Mouse (Mus musculus) heart, postnatal 10 days (tissue): ENCODE measurements at regions not wholly inside any gene's neighbourhood (a gene's known extent, or its start where the extent isn't known, plus 50 kb on each side); places are given as distances from the start of the nearest gene placed in this dataset.
A peak's percentile ranks its signal among the peaks of the same experiment; 100 is the strongest.

Experiments
- DNase-seq, 2 experiments: peaks; one replicate each; pipeline ENCODE4 v3.0.0; 2021
- intact Hi-C: fragments of 180-260 bp; cut with DNase I; formaldehyde crosslinking; loops from one replicate; pipeline ENCODE4 v1.15.1; 2025

DNA sequence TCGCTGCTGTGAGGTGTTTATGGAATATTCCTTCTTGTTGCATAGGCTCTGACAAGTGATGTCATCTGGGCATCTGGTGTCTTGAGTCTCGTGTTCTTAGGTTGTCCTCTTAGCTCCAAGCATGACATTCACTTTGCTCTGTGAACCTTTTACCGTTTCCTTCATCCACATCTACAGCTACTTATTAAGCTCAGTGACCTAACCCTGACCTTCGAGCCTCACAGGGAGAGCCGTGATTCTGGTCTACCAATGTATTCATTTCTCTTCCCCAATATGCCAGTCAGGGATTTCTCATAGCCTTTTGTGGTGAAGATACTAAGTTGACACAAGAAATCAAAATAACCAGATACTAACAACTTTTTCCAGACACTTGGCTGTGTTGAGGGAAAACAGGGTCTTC lies 409.0 kb upstream of the Mctp2 start:
- no peak for DNase-seq
- intact Hi-C loops = no loop called here

DNA sequence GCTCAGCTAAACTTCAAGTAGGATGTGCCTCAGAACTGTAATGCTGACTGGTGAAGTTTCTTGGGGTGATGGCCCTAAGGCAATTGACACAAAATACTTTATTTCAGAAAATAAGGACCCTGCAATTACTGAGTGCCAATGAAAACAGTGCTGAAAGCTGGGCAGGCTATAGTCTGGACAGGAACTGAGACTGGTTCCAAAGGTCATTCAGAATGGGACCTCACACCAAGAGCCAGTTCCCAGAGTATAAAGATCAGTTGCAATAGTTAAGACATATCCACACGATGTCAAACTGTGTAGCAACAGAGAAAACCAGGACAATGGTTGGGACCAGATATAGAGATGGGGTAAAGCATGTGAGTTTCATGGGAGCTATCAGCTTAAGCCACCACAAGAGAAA lies 409.6 kb upstream of the Mctp2 start:
- intact Hi-C loops = no loop called here
- DNase-seq = no peak

DNA sequence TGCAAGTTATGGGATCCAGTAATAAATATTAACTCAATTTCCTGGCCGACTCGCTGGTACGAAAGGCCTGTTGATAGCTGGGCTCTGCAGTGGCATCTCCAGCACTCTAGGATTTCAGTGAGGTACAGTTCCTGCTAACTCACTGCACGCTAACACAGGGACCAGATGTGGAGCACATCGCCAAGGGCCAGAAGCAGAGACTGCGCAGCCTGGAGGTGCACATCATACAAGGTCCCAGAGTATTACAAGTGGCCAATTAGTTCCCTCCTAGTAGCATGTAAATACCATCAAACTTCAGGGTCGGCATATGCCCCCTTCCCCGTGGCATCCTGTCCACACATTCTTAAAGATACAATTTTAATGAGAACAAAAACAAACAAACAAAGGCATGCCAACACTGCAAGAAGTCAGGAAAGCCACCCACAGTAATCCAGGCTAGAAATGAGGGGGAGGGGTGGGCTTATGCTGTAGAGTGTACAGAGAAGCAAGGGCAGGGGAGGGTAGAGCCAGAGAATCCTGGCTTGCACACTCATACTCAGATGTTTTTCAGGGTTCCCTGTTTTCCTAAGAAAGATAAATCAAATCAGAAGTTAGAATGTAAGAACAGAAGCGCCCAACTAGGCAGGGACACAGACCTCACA lies 419.9 kb upstream of the Mctp2 start:
- DNase-seq = no peak

DNA sequence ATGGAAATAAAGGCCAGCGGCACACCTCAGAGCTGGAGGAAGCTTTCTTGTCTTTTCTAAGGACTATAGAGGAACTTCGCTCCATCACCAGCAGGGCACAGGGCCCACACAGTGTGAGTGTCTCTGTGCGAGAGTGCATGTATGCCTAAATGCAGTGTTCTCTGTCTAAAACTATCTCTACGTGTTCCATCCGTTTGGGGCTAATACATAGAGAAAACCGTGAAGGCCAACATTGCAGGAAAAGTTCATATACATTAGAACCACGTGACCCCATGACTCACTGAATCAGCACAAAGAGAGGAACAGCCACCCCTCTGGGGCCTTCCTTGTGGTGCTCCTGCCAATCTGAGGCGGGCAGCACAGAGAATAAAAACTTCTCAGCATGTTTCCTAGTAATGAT lies 431.4 kb upstream of the Mctp2 start:
- intact Hi-C loops = no loop called here
- DNase-seq = no peak

More for the DNA sequence above, 419.9 kb upstream of the Mctp2 start:
- intact Hi-C loops = no loop called here

DNA sequence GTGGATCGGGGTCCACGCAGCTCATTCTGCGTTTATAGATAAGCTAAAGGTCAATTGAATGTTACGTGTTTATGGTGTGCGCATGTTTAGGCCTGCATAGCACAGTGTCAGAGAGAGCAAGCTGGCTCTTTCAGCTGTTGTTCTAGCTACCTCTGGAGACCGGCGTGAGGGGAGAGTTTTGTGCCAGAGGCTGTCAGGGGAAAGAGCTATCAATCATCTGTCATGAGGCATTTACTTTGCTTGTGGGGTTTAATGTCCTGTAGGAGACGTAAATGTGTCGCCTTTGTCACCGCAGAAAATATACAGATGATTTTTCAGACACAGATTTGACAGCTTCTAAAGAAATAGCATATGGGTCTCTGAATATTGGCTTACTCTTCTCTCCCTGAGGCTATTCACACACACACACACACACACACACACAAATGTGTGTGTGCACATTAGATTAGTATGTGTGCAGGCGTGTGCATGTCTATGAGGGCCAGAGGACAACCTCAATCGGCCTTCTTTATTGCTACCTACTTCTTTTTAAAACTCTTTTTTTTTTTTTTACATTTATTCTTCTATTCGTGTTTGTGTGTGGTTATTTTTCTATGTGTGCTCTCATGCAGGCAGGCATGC lies 432.0 kb upstream of the Mctp2 start:
- no peak for DNase-seq
- intact Hi-C loops = no loop called here

DNA sequence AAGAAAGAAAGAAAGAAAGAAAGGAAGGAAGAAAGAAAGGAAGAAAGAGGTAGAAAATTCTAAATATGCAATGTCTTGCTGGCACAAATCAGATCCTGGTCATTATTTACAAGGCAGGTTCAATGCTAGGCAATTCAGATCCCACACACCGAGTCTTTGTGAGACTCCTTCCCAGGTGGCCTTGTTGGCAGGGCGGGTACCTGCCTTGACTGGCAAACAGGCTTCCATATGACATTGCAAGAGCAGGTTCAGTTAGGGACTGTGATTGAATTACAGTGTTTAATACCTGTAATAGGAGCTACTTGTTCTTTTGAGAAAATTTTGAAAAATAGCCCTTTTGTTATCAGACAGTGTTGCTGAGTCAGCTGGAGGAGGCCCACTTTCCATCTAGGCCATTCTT lies 436.0 kb upstream of the Mctp2 start:
- intact Hi-C loops = no loop called here
- DNase-seq = no peak

DNA sequence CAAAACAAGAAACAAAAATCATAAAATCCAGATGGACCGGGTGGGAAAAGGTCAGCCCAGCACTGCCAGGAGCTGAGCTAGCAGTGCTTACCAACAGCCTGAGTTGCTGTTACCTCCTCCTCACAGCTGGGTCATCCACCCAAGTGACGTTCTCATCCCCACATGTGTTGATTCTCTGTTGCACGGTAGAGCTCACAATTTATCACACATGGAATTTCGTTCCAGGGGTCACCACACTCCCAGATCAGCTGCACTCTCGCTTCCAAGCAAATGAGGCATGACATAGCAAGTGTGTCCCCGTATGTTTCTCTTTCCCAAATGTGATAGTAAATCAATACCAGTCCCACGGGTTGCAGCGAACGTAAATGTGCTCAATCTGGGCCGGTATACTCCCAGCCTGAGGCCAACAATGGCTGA lies 445.1 kb upstream of the Mctp2 start:
- DNase-seq = no peak

DNA sequence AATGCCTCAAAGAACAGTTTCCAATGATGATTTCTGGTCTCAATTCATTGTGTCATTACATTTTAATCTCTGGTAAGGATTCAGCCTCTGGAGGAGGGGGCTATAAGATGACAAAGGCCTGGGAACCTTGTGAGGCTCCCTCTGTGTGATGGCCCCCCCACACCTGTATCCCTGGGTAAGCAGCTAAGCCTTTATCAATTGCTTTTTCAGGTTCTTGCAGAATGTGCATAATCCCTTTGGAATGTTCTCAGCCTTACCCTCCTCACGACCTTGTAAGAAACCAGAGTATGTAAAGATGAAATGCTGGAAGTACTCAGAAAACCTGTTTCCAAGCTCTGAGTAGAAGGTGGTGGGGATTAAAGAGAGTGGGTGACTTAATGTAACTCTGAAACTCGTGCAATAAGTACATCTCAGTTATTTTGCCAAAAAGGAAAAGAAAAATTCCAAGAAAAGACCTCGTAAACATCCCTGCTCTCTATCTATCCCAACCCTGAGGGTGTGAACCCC lies 446.7 kb upstream of the Mctp2 start:
- intact Hi-C loops = no loop called here

More for the DNA sequence above, 445.1 kb upstream of the Mctp2 start:
- intact Hi-C loops = no loop called here

DNA sequence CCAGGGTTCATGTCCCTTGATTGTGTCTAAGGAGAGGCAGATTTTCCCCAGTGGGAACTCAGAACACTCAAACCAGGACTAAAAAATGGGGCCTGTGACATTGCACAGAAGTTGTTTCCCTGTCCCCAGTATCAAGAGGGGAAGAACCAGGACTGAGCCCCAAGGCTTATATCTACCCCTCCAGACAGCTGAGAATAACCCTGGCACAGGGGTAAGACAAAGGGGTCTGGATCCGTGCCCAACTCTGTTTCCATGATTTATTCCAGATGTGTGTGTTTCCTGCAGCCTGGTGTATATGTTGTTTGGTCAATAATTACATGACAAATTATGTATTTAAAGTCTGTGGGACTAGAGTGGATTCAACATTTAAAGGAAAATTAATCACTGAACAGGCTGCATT lies 456.3 kb upstream of the Mctp2 start:
- intact Hi-C loops = no loop called here
- DNase-seq = peak in 1 of 2 experiments; percentile 3

More for the DNA sequence above, 446.7 kb upstream of the Mctp2 start:
- DNase-seq = no peak

DNA sequence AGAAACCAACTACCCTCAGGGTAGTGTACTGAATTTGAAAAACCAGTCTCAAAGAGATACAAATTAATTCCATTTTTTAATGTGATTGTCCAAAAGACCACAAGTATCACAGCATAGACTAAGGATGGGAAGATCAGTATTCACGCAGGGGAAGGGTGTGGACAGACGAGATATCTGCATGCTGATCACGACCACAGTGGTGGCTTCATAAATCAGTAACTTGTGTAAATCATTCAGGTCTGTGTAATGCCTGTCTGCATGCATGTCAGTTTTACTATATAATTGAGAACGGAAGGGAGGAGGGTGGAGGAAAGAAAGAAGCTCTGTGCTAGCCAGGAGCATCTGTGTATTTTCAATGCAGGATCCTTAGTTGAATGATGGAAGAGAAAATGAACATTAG lies 462.3 kb upstream of the Mctp2 start:
- DNase-seq = no peak
- intact Hi-C loops = no loop called here

DNA sequence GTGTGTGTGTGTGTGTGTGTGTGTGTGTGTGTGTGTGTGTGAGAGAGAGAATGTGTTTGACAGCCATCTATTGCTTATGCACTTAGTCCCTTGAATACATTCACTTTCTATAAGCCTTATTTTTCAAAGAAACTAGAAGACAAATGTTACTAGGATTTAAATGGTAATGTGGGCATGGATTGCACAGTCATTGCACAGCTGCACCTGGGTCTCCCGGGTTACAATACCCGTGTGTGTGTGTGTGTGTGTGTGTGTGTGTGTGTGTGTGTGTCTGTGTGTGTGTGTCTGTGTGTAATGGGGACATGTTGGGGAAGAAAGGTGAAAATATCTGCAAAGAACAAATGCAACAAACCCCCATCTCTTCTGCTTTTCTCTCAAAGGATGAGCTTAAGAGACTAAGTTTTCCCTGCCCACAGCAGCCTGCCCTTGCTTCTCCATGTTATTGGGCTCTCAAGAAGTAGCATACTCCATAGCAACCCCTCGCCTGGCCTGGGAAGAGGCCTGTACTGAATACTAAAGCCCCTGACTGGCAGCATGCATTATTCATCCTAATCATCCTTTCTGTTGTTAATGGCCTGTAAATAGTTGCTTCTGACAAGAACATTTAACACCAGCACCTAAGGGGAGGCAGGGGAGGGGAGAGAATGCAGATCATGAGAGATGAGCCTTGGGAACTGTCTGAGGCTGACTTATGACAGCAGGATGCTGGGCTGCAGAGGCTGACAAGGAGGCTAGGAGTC lies 467.8 kb upstream of the Mctp2 start:
- DNase-seq = no peak
- intact Hi-C loops = no loop called here

DNA sequence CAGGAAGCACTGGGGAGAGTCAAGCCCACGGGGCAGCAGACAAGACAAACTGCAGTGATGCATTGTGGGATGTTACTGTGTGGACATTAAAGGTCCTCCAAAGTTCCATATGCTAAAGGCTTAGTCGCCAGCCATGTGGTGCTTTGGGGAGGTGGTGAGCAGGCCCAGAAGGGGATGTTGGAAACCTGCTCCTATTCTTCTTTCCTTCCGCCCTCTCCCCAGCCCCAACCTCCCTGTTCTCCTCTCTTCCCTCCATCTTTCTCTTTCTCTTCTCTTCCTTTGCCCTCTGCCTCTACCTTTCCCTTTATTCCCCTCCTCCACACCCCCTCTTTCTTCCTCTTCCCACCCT lies 468.3 kb upstream of the Mctp2 start:
- DNase-seq = no peak
- intact Hi-C loops = no loop called here

DNA sequence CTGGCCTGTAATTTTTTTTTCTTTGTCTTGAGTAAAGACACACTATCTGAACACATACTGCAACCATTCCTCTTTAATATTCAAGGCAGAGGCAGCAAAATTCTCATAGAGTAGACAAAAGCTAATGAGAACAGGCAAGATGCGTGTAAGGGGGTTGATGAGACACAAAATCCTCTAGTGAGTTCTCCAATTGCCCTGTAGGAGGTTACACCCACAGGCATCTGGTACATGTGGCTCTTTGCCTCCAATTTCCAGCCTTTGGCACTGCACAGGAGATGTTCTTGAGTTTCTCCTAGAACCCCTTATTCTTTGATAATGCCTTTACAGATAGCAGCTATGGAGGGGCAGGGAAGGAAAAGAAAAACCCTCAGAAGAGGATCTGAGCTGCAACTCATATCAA lies 480.9 kb upstream of the Mctp2 start:
- intact Hi-C loops = no loop called here
- no peak for DNase-seq

DNA sequence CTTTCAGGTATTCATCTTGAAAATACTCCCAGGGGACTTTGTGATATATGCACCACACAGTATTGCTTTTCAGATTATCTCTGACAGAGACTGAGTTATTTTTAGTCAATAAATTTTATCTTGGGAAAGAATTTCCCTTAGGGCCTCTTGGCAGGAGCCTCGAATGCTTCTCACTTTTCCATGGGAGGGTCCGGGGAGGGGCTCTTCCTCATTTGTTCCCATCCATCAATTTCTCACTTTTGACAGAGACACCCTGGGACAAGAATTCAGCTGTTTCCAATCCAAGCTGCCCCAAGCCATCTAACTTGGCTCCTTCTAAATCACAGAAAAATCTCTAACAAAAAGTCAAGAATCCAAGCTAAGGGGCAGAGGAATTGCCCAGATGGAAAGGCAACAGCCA lies 481.9 kb upstream of the Mctp2 start:
- intact Hi-C loops = no loop called here
- DNase-seq = no peak

DNA sequence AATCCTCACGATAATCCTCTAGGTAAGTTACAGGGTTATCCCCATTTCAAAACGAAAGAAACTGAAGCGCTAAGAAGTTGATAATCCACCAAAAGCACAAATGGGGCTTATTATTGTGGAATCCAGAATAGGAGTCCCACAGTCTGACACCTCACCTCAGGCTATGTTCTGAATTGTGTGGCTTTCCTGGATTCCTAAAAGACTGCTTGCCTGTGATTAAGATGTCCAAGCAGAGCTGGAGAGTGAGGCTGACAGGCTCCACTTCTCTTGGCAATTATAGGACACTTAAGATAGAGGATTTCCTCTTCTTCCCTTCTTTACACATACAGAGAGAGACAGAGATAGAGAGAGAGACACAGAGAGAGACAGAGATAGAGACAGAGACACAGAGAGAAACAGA lies 515.7 kb upstream of the Mctp2 start:
- intact Hi-C loops = no loop called here
- no peak for DNase-seq

DNA sequence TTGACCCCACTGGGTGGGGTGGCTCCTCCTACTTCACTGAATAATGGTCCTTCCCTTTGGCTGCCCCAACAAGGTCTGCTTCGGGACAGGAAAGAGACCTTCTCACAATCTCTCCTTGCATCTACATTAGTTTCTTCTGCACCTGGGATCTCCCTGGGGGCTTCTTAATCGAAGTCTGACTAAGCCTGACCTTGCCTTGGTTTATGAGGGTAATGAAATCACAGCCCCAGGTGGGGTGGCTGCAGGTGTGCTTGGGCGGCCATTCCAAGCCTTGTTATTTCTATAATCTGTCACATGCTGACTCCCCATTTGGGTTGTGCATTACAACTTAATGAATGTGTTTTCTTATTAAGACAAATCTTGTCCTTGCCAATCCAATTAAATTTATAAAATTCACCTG lies 520.2 kb upstream of the Mctp2 start:
- intact Hi-C loops = no loop called here
- no peak for DNase-seq

DNA sequence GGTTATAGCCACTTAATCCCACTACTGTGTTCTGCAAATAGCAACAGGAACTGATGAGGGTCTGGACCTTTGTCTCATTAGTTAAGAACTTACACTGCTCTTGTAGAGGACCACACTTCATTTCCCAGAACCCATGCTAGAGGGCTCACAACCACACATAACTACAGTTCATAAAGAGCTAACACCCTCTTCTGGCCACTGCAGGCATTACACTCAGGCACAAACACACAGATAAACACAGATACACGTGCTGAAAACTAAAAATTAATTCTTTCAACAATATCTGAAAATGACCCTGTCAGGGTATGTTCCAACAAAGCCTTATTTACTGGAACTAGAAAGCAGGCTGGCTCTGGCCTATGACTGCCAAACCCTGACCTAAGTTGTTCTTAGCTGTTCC lies 529.0 kb upstream of the Mctp2 start:
- DNase-seq = no peak
- intact Hi-C loops = no loop called here

DNA sequence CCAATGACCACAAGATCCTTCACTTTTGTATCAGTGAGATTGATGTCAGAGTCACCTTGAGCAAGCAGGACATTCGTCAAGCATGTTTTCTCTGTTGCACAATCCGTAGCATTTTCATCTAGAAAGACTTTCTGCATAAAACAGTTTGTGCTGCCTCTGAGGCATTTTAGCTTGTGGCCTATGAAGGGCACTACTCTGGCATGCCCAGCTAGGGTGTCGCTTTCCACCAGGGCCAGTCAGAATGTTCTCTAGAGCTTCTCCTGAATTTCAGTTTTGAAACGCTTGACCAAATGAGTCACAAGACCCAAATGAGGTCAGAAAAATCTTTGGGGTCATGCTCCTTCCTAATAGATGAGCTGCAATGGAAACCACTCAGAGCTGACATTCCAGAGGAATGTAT lies 529.6 kb upstream of the Mctp2 start:
- intact Hi-C loops = no loop called here
- DNase-seq = no peak

DNA sequence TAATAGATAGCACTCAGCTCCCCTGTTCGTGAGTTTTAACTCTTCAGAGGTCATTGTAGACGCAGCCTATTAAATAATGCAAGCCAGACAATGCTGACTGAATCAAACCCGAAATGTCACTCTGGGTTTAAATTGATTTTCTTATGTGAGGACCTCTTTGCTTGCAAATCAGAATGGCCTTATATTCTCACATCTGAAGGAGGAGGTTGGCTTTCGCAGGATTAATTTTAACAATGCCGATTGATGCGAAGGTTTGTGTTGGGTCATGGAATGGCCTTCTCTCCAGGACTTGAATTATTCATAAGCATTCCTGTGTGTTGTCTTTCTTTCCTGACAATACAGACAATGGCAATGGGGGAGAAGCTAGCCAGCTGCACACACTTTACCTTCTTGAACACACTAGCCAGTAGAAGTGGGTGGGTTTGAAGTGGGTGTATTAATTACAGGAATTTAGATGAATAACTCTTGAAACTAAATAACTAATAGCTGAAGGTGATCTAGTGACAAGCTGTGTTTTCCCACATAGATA lies 530.1 kb upstream of the Mctp2 start:
- no peak for DNase-seq
- intact Hi-C loops = no loop called here

DNA sequence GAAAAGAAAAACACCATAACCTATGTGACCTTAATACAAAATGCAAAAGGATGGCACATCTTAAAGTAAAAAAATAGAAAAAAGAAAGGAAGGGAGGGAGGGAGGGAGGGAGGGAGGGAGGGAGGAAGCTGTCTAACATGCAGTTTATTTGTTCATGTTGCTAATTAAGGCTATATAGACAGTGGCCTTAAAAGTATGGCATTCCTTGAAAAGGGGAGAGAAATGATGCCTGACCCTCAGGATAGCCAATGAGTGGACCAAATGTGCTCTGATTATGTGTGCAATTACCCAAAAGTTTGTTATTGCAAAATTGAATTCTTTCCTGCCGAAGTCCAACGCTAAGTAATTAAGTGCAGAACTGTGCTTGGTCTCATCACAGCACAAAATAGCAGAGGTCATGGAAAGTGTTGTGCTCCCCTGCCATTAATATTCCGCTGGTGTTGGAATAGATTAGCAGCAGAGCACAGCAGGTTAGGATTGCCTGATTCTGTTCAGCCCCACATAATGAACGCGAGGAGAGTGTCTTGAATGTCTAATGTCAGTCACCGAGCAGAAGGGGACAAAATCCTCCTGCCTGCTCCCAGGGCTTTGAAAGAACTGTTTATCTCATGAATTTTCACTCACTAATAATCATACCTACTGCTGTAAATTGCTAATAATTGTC lies 531.7 kb upstream of the Mctp2 start:
- DNase-seq = no peak
- intact Hi-C loops = no loop called here

DNA sequence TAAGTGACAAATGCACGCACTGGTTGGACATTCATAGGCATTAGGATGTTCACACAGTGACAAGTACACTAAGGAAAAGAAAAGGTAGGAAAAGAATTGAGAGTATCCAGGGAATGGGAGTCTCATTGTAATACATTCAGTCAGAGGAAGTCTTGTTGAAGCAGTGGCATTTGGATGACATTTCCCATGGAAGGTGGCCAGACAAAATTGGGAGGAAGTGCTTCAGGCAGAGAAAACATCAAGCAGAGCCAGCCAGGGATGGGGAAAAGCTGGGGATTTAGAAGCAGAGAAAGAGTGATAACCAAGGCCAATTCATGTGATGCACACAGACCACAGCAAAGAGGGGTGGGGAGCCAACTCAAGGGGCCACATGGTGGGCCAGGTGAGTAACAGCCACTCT lies 524.0 kb upstream of the Rgma start:
- intact Hi-C loops = no loop called here
- DNase-seq = peak; percentile 40 to 44
